21 mouse cellular contexts compared by ENCODE assay signal in the genomic region with DNA sequence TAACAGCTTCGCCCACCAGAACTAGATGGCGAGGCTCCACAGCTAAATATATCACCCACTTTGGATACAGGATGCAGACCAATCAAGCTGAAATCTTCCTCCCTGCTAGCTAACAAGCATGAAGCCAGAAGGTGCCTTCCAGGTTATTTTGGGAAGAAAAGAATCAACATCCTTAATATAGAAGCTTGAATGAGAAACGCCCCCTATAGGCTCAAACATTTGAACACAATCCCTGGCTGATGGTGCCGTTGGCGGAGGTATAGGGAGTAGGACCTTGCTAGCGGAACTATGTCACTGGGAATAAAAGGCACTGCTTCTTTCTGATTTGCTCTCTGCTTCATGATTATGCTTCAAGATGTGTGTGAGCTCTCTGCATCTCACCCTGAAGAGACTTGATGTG. TPM values are rescaled to one million over a fixed set of nuclear protein-coding genes. Genes with fewer than 3 reads are reported as not detected.
A peak's percentile ranks its signal among the peaks of the same experiment; 100 is the strongest.
DNase-seq lines count a peak whose midpoint lies in the region; ATAC-seq and TF ChIP-seq lines count a peak whose summit lies in the region.
"Had no signal": no experiment of that assay in that cellular context is flagged by ENCODE, and none has a peak within 500 bp of the region (broad histone marks: within the 10 kb centered on the region; RNA-seq: fewer than 3 reads in every experiment).

No protein-coding gene starts in this region.

- H3K9me3 ChIP-seq in liver, embryonic 11.5 days (ENCODE audit: control insufficient read depth, low read length) = no peaks in the 10 kb centered on the region
- H3K9me3 ChIP-seq: embryonic facial prominence, embryonic 10.5 days; embryonic facial prominence, embryonic 12.5 days; forebrain, embryonic 13.5 days; forebrain, embryonic 15.5 days had no signal

- H3K4me3 ChIP-seq in left cerebral cortex, adult 2 months = no peak overlapping the region
- H3K4me3 ChIP-seq in liver, embryonic 11.5 days (ENCODE audit: low read depth, low read length) = no peak overlapping the region
- no peak overlapping the region for H3K4me3 ChIP-seq in kidney, adult 2 months (ENCODE audit: insufficient read depth, low read depth, low read length)
- H3K4me3 ChIP-seq: embryonic facial prominence, embryonic 10.5 days; embryonic facial prominence, embryonic 12.5 days; forebrain, embryonic 13.5 days; forebrain, embryonic 15.5 days had no signal

- H3K9ac ChIP-seq in liver, embryonic 11.5 days (ENCODE audit: low read depth, low read length) = no peak overlapping the region
- H3K9ac ChIP-seq: embryonic facial prominence, embryonic 12.5 days; forebrain, embryonic 13.5 days; forebrain, embryonic 15.5 days; forebrain, postnatal 0 days had no signal

- WGBS in liver, embryonic 11.5 days = 86% methylated on average over 6 of the region's 6 CpGs
- 85% methylated on average over 6 of the region's 6 CpGs for WGBS in kidney, adult 2 months

- TF ChIP-seq POLR2A in kidney, adult 2 months (IDR thresholded peaks at IDR 0.05; ENCODE audit: low read depth, low read length) = no peak

- intact Hi-C loops in left cerebral cortex, adult 2 months (cut with DNase I) = no loop called here

- H3K36me3 ChIP-seq in liver, embryonic 11.5 days (ENCODE audit: control insufficient read depth, insufficient read depth, low read length) = no peaks in the 10 kb centered on the region
- H3K36me3 ChIP-seq in kidney, adult 2 months (ENCODE audit: control insufficient read depth, insufficient read depth, low read length) = no peaks in the 10 kb centered on the region
- H3K36me3 ChIP-seq: embryonic facial prominence, embryonic 10.5 days; embryonic facial prominence, embryonic 12.5 days; forebrain, embryonic 15.5 days had no signal

- H3K27me3 ChIP-seq in liver, embryonic 11.5 days (replicated peaks; ENCODE audit: control insufficient read depth, insufficient read depth, low read length) = no peaks in the 10 kb centered on the region
- no peaks in the 10 kb centered on the region for H3K27me3 ChIP-seq in kidney, adult 2 months (replicated peaks; ENCODE audit: control insufficient read depth, insufficient read depth, low read length)
- H3K27me3 ChIP-seq: embryonic facial prominence, embryonic 12.5 days; forebrain, embryonic 13.5 days; forebrain, embryonic 15.5 days had no signal

- no peak overlapping the region for H3K4me2 ChIP-seq in liver, embryonic 11.5 days
- H3K4me2 ChIP-seq: embryonic facial prominence, embryonic 12.5 days; forebrain, embryonic 13.5 days; forebrain, embryonic 15.5 days had no signal

- DNase-seq in left cerebral cortex, adult 2 months (ENCODE audit: extremely low spot score in 1 of 2, low spot score in 2 of 2) = no peak
- no peak for DNase-seq in left cerebral cortex, adult 11 months (ENCODE audit: low spot score)
- DNase-seq in ES-CJ7 (ENCODE audit: low read depth, low spot score) = peak; percentile 32
- peak; percentile 52 for DNase-seq in ZHBTc4 (ENCODE audit: low read depth, low spot score)
- no peak for DNase-seq in liver, embryonic 11.5 days (ENCODE audit: low spot score)
- no peak for DNase-seq in cerebellum, adult 18-20 months
- no peak for DNase-seq in kidney, adult 2 months
- DNase-seq: adrenal gland, adult 2 months; adrenal gland, postnatal 10 days; adrenal gland, postnatal 25 days; cerebellum, adult 11-12 months; cerebellum, adult 8-10 months; cerebellum, adult 9-11 months; cerebellum, postnatal 14 days; cerebellum, postnatal 36 days; forebrain, postnatal 0 days had no signal

- H3K27ac ChIP-seq in left cerebral cortex, adult 2 months = no peak overlapping the region
- no peak overlapping the region for H3K27ac ChIP-seq in liver, embryonic 11.5 days (ENCODE audit: low read depth, low read length)
- no peak overlapping the region for H3K27ac ChIP-seq in kidney, adult 2 months (ENCODE audit: insufficient read depth, low read depth, low read length)
- H3K27ac ChIP-seq: embryonic facial prominence, embryonic 10.5 days; embryonic facial prominence, embryonic 12.5 days; forebrain, embryonic 13.5 days; forebrain, embryonic 15.5 days had no signal

- no peak for ATAC-seq in liver, embryonic 11.5 days (replicated peaks; ENCODE audit: low FRiP score)
- ATAC-seq: forebrain, embryonic 13.5 days; forebrain, embryonic 15.5 days; forebrain, postnatal 0 days had no signal

- TF ChIP-seq CTCF in left cerebral cortex, adult 2 months (IDR thresholded peaks at IDR 0.05) = peak; percentile 1; the same call in 1 of the 2 replicates
- TF ChIP-seq CTCF in kidney, adult 2 months (conservative IDR thresholded peaks at IDR 0.05; ENCODE audit: insufficient read depth, insufficient read length, low read depth, low read length) = no peak

- no peaks in the 10 kb centered on the region for H3K4me1 ChIP-seq in liver, embryonic 11.5 days (replicated peaks; ENCODE audit: control insufficient read depth, insufficient read depth, low read length)
- H3K4me1 ChIP-seq in kidney, adult 2 months (ENCODE audit: control insufficient read depth, insufficient read depth, low read length) = no peaks in the 10 kb centered on the region
- H3K4me1 ChIP-seq: embryonic facial prominence, embryonic 10.5 days; embryonic facial prominence, embryonic 12.5 days; forebrain, embryonic 13.5 days; forebrain, embryonic 15.5 days had no signal

RNA-seq across cellular contexts. Expression of a gene that starts 9.3 kb away (rescaled TPM):
- 100 to 1,000 TPM; 456 to 474 TPM for total RNA-seq in left cerebral cortex, adult 2 months (2021)
- 0.21 and 0.31 TPM in 2 replicates for polyA plus RNA-seq in liver, embryonic 11.5 days (2014; fragmentation: Nextera tagmentation; extraction: Ambion mirVana)
- 0.14 and 0.19 TPM in 2 replicates for polyA plus RNA-seq in kidney, adult 2 months (2012; rRNA removed)
- total RNA-seq: MEL had no signal

RNA-seq across cellular contexts. Expression of a gene that starts 57.6 kb away (rescaled TPM):
- total RNA-seq in left cerebral cortex, adult 2 months (2021) = 1 to 10 TPM; 4.0 to 5.3 TPM
- polyA plus RNA-seq in liver, embryonic 11.5 days (2014; fragmentation: Nextera tagmentation; extraction: Ambion mirVana) = 4.9 and 5.7 TPM in 2 replicates
- polyA plus RNA-seq in kidney, adult 2 months (2012; rRNA removed) = 0.05 TPM in 1 of 2 replicates, not detected in the other
- polyA plus RNA-seq: adrenal gland, adult 2 months had no signal

Comparison
In these comparisons a context has a peak if more than half of its experiments do, and no peak if none do; other contexts are left out.
1. DNase-seq: peak in ES-CJ7 (single experiment) and ZHBTc4 (single experiment); none in left cerebral cortex, adult 2 months (0 of 2), left cerebral cortex, adult 11 months (single experiment), liver, embryonic 11.5 days (single experiment), cerebellum, adult 18-20 months (0 of 2) and kidney, adult 2 months (single experiment).